In genomic region chr5:134915311-134915710, GRCm38 (mm10) we compare ENCODE assay signal across 14 mouse cellular contexts. TPM values are rescaled to one million over a fixed set of nuclear protein-coding genes. Genes with fewer than 3 reads are reported as not detected.
DNase-seq lines count a peak whose midpoint lies in the region; ATAC-seq and TF ChIP-seq lines count a peak whose summit lies in the region.
"Had no signal": no experiment of that assay in that cellular context is flagged by ENCODE, and none has a peak within 500 bp of the region (broad histone marks: within the 10 kb centered on the region; RNA-seq: fewer than 3 reads in every experiment).

Gene Cldn13, minus strand, starts transcription at chr5:134915526.

- H3K4me2 ChIP-seq in forebrain, embryonic 12.5 days: no peak within 1 kb of the TSS
- peak within 1 kb of the TSS; percentile 80 for H3K4me2 ChIP-seq in liver, embryonic 16.5 days (ENCODE audit: low read depth, low read length)

- no peak for TF ChIP-seq CTCF in G1E (IDR thresholded peaks at IDR 0.05; ENCODE audit: low read depth, low read length)

- H3K9me3 ChIP-seq in forebrain, embryonic 10.5 days: peaks cover 5% of the 10 kb centered on the region; the same call in 1 of the 2 replicates
- H3K9me3 ChIP-seq in forebrain, embryonic 12.5 days: no peaks in the 10 kb centered on the region
- peaks cover 4% of the 10 kb centered on the region for H3K9me3 ChIP-seq in G1E (replicated peaks)
- H3K9me3 ChIP-seq in erythroblast, embryonic 14.5 days (ENCODE audit: control insufficient read depth, low read length): peaks cover 11% of the 10 kb centered on the region
- H3K9me3 ChIP-seq in liver, embryonic 16.5 days (replicated peaks; ENCODE audit: control insufficient read depth, low read length): no peaks in the 10 kb centered on the region

- no peaks in the 10 kb centered on the region for H3K27me3 ChIP-seq in forebrain, embryonic 10.5 days (ENCODE audit: poor library complexity, severe bottlenecking)
- H3K27me3 ChIP-seq in forebrain, embryonic 12.5 days: 0 out of 2 replicates have a peak, but pooled peaks cover 3% of the 10 kb centered on the region
- H3K27me3 ChIP-seq in G1E (ENCODE audit: insufficient read depth, low read length): no peaks in the 10 kb centered on the region; the same call in 1 of the 2 replicates
- H3K27me3 ChIP-seq in erythroblast, embryonic 14.5 days (ENCODE audit: control insufficient read depth): no peaks in the 10 kb centered on the region
- H3K27me3 ChIP-seq in liver, embryonic 16.5 days (ENCODE audit: control insufficient read depth, insufficient read depth, low read depth, low read length): no peaks in the 10 kb centered on the region

- H3K4me3 ChIP-seq in forebrain, embryonic 10.5 days: peak within 1 kb of the TSS; percentile 5; the same call in 1 of the 2 replicates
- no peak within 1 kb of the TSS for H3K4me3 ChIP-seq in forebrain, embryonic 12.5 days (replicated peaks)
- H3K4me3 ChIP-seq in G1E (ENCODE audit: low read depth, low read length): peak within 1 kb of the TSS; percentile 61
- peak within 1 kb of the TSS; percentile 74 for H3K4me3 ChIP-seq in erythroblast, embryonic 14.5 days (replicated peaks)
- peak within 1 kb of the TSS; percentile 67 for H3K4me3 ChIP-seq in liver, embryonic 16.5 days (ENCODE audit: low read depth, low read length)

- ATAC-seq in forebrain, embryonic 12.5 days (ENCODE audit: low FRiP score): no peak
- ATAC-seq in G1E (ENCODE audit: extremely low read depth, insufficient number of reproducible peaks, low FRiP score, poor library complexity, severe bottlenecking): peak; percentile 43; the same call in 1 of the 2 replicates
- ATAC-seq in liver, embryonic 16.5 days (ENCODE audit: low read depth): peak; percentile 58

- peaks cover under 1% of the 10 kb centered on the region; the same call in 1 of the 2 replicates for H3K4me1 ChIP-seq in forebrain, embryonic 10.5 days
- H3K4me1 ChIP-seq in forebrain, embryonic 12.5 days: no peaks in the 10 kb centered on the region
- H3K4me1 ChIP-seq in G1E (ENCODE audit: insufficient read depth, low read depth, low read length): peaks cover 61% of the 10 kb centered on the region
- H3K4me1 ChIP-seq in erythroblast, embryonic 14.5 days (ENCODE audit: control insufficient read depth): peaks cover 75% of the 10 kb centered on the region
- peaks cover 47% of the 10 kb centered on the region for H3K4me1 ChIP-seq in liver, embryonic 16.5 days (ENCODE audit: control insufficient read depth, low read depth, low read length)

- WGBS in forebrain, embryonic 10.5 days: 87% methylated on average over 8 of the region's 8 CpGs
- 78% methylated on average over 8 of the region's 8 CpGs for WGBS in forebrain, embryonic 12.5 days
- 26% methylated on average over 8 of the region's 8 CpGs for WGBS in liver, embryonic 16.5 days (ENCODE audit: insufficient replicate concordance)

- H3K9ac ChIP-seq in forebrain, embryonic 12.5 days: no peak within 1 kb of the TSS
- peak within 1 kb of the TSS; percentile 86 for H3K9ac ChIP-seq in liver, embryonic 16.5 days (ENCODE audit: low read depth, low read length)

- H3K36me3 ChIP-seq in forebrain, embryonic 10.5 days (replicated peaks): no peaks in the 10 kb centered on the region
- H3K36me3 ChIP-seq in forebrain, embryonic 12.5 days (replicated peaks): no peaks in the 10 kb centered on the region
- no peaks in the 10 kb centered on the region for H3K36me3 ChIP-seq in G1E (replicated peaks)
- H3K36me3 ChIP-seq in erythroblast, embryonic 14.5 days (ENCODE audit: control insufficient read depth): peaks cover 58% of the 10 kb centered on the region
- no peaks in the 10 kb centered on the region; the same call in 1 of the 2 replicates for H3K36me3 ChIP-seq in liver, embryonic 16.5 days (ENCODE audit: control insufficient read depth, insufficient read depth)

- H3K27ac ChIP-seq in forebrain, embryonic 10.5 days: 0 out of 2 replicates have a peak within 1 kb of the TSS, but pooled peaks have one; percentile 16
- H3K27ac ChIP-seq in forebrain, embryonic 12.5 days: no peak within 1 kb of the TSS
- peak within 1 kb of the TSS; percentile 98 for H3K27ac ChIP-seq in liver, embryonic 16.5 days (ENCODE audit: low read length)

- DNase-seq in forebrain, embryonic 10.5 days (ENCODE audit: extremely low spot score, low spot score): no peak
- DNase-seq in G1E (ENCODE audit: low spot score): peak; percentile 52
- DNase-seq in Muller cell, postnatal 12 days (ENCODE audit: inconsistent ontology term): no peak
- no peak for DNase-seq in embryo, embryonic 11 days
- no peak for DNase-seq in adrenal gland, adult 2 months
- DNase-seq: cerebellum, adult 8-10 months; heart, postnatal 4 days; kidney, adult 11 months; right cerebral cortex, postnatal 14 days; thymus, adult 18-20 months had no signal

RNA-seq across cellular contexts. Expression of gene Cldn13, which starts in this region (rescaled TPM):
- 2.0 and 4.9 TPM in 2 replicates for polyA plus RNA-seq in forebrain, embryonic 10.5 days (2016; fragmentation: Nextera tagmentation; extraction: Ambion mirVana)
- polyA plus RNA-seq in forebrain, embryonic 12.5 days (2016; fragmentation: Nextera tagmentation; extraction: Ambion mirVana): 1.1 and 2.0 TPM in 2 replicates
- total RNA-seq in G1E (2014; fragmentation: Nextera tagmentation): 41.2 TPM in 1 of 2 replicates, not detected in the other
- total RNA-seq in G1E (2017): 1.9 and 2.3 TPM in 2 replicates
- not detected in 2 replicates for polyA plus RNA-seq in G1E (2012)
- 5.9 and 6.1 TPM in 2 replicates for polyA plus RNA-seq in erythroblast, embryonic 14.5 days (2012)
- polyA plus RNA-seq in liver, embryonic 16.5 days (2015; fragmentation: Nextera tagmentation; extraction: Ambion mirVana): 258 and 277 TPM in 2 replicates
- not detected for total RNA-seq in adrenal gland, adult 2 months (2021)
- polyA plus RNA-seq in adrenal gland, adult 2 months (2012; rRNA removed): not detected in 2 replicates
- total RNA-seq: heart, postnatal 4 days; liver, adult 2 months had no signal
- polyA plus RNA-seq: liver, adult 2 months had no signal

Comparison
In these comparisons a context has a peak if more than half of its experiments do, and no peak if none do; other contexts are left out.
1. RNA of gene Cldn13 (polyA plus RNA-seq): 258 to 277 TPM in liver, embryonic 16.5 days; 5.9 to 6.1 TPM in erythroblast, embryonic 14.5 days, 2.0 to 4.9 TPM in forebrain, embryonic 10.5 days, 1.1 to 2.0 TPM in forebrain, embryonic 12.5 days, not detected in G1E and not detected in adrenal gland, adult 2 months; every median in the first group is over 10 times any median in the second.